Mouse (Mus musculus): Measurements from ENCODE around the gene Ubiad1. TPM values are rescaled to one million over a fixed set of nuclear protein-coding genes. Genes with fewer than 3 reads are reported as not detected.

The Ubiad1 gene
- polyA plus RNA-seq, 1 experiment: 22.6 TPM

DNA sequence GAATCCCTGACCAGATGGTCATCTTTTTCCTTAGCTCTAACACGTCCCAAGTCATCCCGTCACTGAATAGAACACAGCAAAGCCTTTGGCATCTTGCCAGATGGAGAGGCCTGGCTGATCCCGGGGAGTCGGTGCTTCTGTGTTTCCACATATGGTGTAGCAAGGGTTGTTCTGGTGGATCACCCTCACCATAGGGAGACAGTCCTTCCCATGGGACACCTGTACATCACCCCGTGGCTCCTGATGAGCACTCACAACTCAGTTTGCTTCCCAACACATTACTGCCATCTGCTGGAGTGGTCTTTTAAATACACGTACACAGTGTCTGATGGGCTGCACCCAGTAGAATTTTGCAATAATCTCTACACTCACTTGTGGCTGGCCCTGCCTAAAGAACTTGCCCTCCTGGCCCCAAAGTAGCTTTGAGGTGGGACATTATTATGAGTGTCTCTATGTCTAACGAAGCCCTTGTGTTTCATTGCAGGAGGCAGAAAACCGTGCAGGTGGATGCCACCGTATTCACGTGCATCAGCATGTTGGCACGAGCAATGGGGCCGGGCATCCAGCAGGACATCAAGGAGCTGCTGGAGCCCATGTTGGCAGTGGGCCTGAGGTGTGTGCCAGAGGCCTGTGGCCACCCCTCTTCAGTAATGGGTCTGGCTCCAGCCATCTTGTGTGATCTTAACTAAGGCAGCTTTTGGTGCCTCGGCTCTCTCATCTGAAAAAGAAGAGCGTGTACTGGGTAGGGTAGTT, 18.8 kb upstream of the Ubiad1 start:
- no peak for TF ChIP-seq CEBPB (IDR thresholded peaks at IDR 0.05; ENCODE audit: insufficient read depth, poor library complexity, severe bottlenecking)
- no peak for TF ChIP-seq TCF3 (IDR thresholded peaks at IDR 0.05; ENCODE audit: insufficient read length, low read depth)
- TF ChIP-seq MAX (IDR thresholded peaks at IDR 0.05; ENCODE audit: low read depth): no peak
- TF ChIP-seq POLR2AphosphoS2 (IDR thresholded peaks at IDR 0.05; ENCODE audit: insufficient read length, low read depth): no peak
- TF ChIP-seq REST (IDR thresholded peaks at IDR 0.05; ENCODE audit: insufficient read depth, insufficient read length): no peak
- TF ChIP-seq MYOG (IDR thresholded peaks at IDR 0.05; ENCODE audit: control insufficient read depth in 1 of 3, insufficient read depth in 1 of 3, insufficient read length in 2 of 3, low read depth in 2 of 3): no peak
- no peak for TF ChIP-seq POLR2A (IDR thresholded peaks at IDR 0.05; ENCODE audit: insufficient read length, low read depth)
- no peak for TF ChIP-seq MYOD1 (IDR thresholded peaks at IDR 0.05; ENCODE audit: control insufficient read depth in 1 of 3, insufficient read length in 2 of 3, low read depth in 2 of 3)
- no peak for TF ChIP-seq USF1 (IDR thresholded peaks at IDR 0.05; ENCODE audit: low read depth)
- no peak for TF ChIP-seq SRF (IDR thresholded peaks at IDR 0.05; ENCODE audit: control insufficient read depth, insufficient read length, low read depth)
- no peak for TF ChIP-seq E2F4 (IDR thresholded peaks at IDR 0.05; ENCODE audit: insufficient read depth)
- no peak for TF ChIP-seq TCF12 (IDR thresholded peaks at IDR 0.05; ENCODE audit: insufficient read depth, poor library complexity, severe bottlenecking)
- Histone ChIP-seq H3K4me3 (no peak overlapping the region), H3K36me3 (ENCODE audit: control insufficient read depth, insufficient read depth) (peaks cover 36% of the 10 kb centered on the region)

DNA sequence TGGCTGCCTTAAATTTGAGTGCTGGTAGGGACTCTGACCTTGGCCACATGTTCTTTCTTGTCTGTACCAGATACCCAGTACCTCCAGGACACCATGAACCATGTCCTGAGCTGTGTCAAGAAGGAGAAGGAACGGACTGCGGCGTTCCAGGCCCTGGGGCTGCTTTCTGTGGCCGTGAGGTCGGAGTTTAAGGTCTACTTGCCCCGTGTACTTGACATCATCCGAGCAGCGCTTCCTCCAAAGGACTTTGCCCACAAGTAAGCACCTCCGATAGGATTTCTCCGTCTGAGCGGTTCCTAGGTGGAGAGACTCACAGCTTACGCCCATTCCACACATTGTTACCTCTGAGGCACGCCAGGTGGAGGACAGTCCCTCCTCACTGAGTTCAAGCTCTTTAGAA, 18.1 kb upstream of the Ubiad1 start:
- Histone ChIP-seq H3K27me3 (ENCODE audit: control insufficient read depth, insufficient read depth, insufficient read length) (no peaks in the 10 kb centered on the region), H3K4me2 (ENCODE audit: low read depth) (no peak overlapping the region), H3K36me3 (ENCODE audit: control insufficient read depth, insufficient read depth) (peaks cover 31% of the 10 kb centered on the region), H3ac (ENCODE audit: control insufficient read depth, insufficient read length) (no peak overlapping the region), H3K79me2 (ENCODE audit: control insufficient read depth, insufficient read depth) (no peaks in the 10 kb centered on the region), H3K4me3 (no peak overlapping the region)
- no peak for TF ChIP-seq POLR2AphosphoS2 (IDR thresholded peaks at IDR 0.05; ENCODE audit: insufficient read length, low read depth)
- no peak for TF ChIP-seq E2F4 (IDR thresholded peaks at IDR 0.05; ENCODE audit: insufficient read depth)
- TF ChIP-seq MAX (IDR thresholded peaks at IDR 0.05; ENCODE audit: low read depth): no peak
- TF ChIP-seq SRF (IDR thresholded peaks at IDR 0.05; ENCODE audit: control insufficient read depth, insufficient read length, low read depth): no peak
- TF ChIP-seq TCF3 (IDR thresholded peaks at IDR 0.05; ENCODE audit: insufficient read length, low read depth): no peak
- TF ChIP-seq USF1 (IDR thresholded peaks at IDR 0.05; ENCODE audit: low read depth): no peak
- no peak for TF ChIP-seq REST (IDR thresholded peaks at IDR 0.05; ENCODE audit: insufficient read depth, insufficient read length)
- no peak for TF ChIP-seq POLR2A (IDR thresholded peaks at IDR 0.05; ENCODE audit: insufficient read length, low read depth)
- TF ChIP-seq MYOG (IDR thresholded peaks at IDR 0.05; ENCODE audit: control insufficient read depth in 1 of 3, insufficient read depth in 1 of 3, insufficient read length in 2 of 3, low read depth in 2 of 3): no peak

More for the DNA sequence above, 18.8 kb upstream of the Ubiad1 start:
- Histone ChIP-seq H3K4me2 (ENCODE audit: low read depth) (no peak overlapping the region), H3ac (ENCODE audit: control insufficient read depth, insufficient read length) (no peak overlapping the region), H3K79me2 (ENCODE audit: control insufficient read depth, insufficient read depth) (no peaks in the 10 kb centered on the region), H3K27me3 (ENCODE audit: control insufficient read depth, insufficient read depth, insufficient read length) (no peaks in the 10 kb centered on the region)

DNA sequence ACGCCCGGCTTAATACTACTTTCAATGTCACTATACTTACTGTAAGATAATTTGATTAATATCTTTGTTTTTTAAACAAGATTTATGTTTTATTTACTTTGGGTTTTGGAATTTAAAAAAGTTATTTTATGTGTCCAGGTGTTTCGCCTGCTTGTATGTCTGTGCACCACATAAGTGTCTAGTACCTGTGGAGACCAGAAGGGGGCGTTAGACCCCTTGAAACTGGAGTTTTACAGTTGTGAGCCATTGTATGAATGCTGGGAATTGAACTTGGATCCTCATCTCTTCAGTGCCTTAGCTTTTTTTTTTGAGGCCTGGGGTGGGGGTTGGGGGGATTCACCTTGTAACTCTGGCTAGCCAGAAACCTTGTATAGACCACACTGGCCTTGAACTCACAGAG, 17.2 kb upstream of the Ubiad1 start:
- H3ac ChIP-seq (ENCODE audit: control insufficient read depth, insufficient read length): no peak overlapping the region
- TF ChIP-seq POLR2AphosphoS2 (IDR thresholded peaks at IDR 0.05; ENCODE audit: insufficient read length, low read depth) (no peak), MYOD1 (IDR thresholded peaks at IDR 0.05; ENCODE audit: control insufficient read depth in 1 of 3, insufficient read length in 2 of 3, low read depth in 2 of 3) (no peak), E2F4 (IDR thresholded peaks at IDR 0.05; ENCODE audit: insufficient read depth) (no peak), MYOG (IDR thresholded peaks at IDR 0.05; ENCODE audit: control insufficient read depth in 1 of 3, insufficient read depth in 1 of 3, insufficient read length in 2 of 3, low read depth in 2 of 3) (no peak), USF1 (IDR thresholded peaks at IDR 0.05; ENCODE audit: low read depth) (no peak)
- H3K79me2 ChIP-seq (ENCODE audit: control insufficient read depth, insufficient read depth): no peaks in the 10 kb centered on the region
- H3K27me3 ChIP-seq (ENCODE audit: control insufficient read depth, insufficient read depth, insufficient read length): no peaks in the 10 kb centered on the region
- no peak overlapping the region for H3K4me2 ChIP-seq (ENCODE audit: low read depth)
- no peak overlapping the region for H3K4me3 ChIP-seq
- H3K36me3 ChIP-seq (ENCODE audit: control insufficient read depth, insufficient read depth): peaks cover 36% of the 10 kb centered on the region

DNA sequence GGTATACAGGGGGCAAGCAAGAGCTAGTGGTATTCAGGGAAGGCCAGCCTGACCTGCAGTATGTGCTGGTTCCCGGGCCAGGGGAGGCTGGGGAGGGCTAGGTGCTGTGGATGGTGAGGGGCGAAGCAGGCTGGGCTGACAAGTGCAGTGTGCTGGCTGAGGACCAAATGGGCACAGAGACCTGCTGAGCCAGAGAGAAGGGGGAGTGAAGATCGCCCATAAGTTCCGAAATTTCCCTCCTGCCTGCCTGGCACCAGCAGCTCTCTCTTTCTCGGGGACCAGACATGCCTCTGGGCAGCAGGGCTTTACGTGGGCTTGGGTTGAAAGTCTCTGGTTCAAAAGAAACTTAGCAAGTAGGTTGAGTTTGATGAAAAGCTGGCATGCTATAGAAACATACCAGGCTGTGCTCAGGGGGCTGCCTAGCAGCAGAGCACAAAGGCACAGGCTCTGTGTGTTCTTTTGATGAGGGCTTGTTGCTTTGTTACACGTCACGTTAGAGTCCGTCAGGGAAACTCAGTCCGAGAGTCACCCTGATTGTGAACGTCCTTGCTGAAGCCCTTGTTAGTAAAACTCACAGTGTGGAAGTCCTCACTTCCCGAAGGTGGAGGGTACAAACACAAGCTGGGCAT, 16.2 kb upstream of the Ubiad1 start:
- no peaks in the 10 kb centered on the region for H3K27me3 ChIP-seq (ENCODE audit: control insufficient read depth, insufficient read depth, insufficient read length)
- peaks cover 39% of the 10 kb centered on the region for H3K36me3 ChIP-seq (ENCODE audit: control insufficient read depth, insufficient read depth)
- H3K4me2 ChIP-seq (ENCODE audit: low read depth): no peak overlapping the region
- no peaks in the 10 kb centered on the region for H3K79me2 ChIP-seq (ENCODE audit: control insufficient read depth, insufficient read depth)
- H3ac ChIP-seq (ENCODE audit: control insufficient read depth, insufficient read length): no peak overlapping the region
- TF ChIP-seq POLR2A (IDR thresholded peaks at IDR 0.05; ENCODE audit: insufficient read length, low read depth) (no peak), REST (IDR thresholded peaks at IDR 0.05; ENCODE audit: insufficient read depth, insufficient read length) (no peak), E2F4 (IDR thresholded peaks at IDR 0.05; ENCODE audit: insufficient read depth) (no peak), MYOG (IDR thresholded peaks at IDR 0.05; ENCODE audit: control insufficient read depth in 1 of 3, insufficient read depth in 1 of 3, insufficient read length in 2 of 3, low read depth in 2 of 3) (no peak), POLR2AphosphoS2 (IDR thresholded peaks at IDR 0.05; ENCODE audit: insufficient read length, low read depth) (no peak), MAX (IDR thresholded peaks at IDR 0.05; ENCODE audit: low read depth) (no peak), SRF (IDR thresholded peaks at IDR 0.05; ENCODE audit: control insufficient read depth, insufficient read length, low read depth) (no peak), USF1 (IDR thresholded peaks at IDR 0.05; ENCODE audit: low read depth) (no peak), TCF12 (IDR thresholded peaks at IDR 0.05; ENCODE audit: insufficient read depth, poor library complexity, severe bottlenecking) (no peak), CEBPB (IDR thresholded peaks at IDR 0.05; ENCODE audit: insufficient read depth, poor library complexity, severe bottlenecking) (no peak), MYOD1 (IDR thresholded peaks at IDR 0.05; ENCODE audit: control insufficient read depth in 1 of 3, insufficient read length in 2 of 3, low read depth in 2 of 3) (no peak), TCF3 (IDR thresholded peaks at IDR 0.05; ENCODE audit: insufficient read length, low read depth) (no peak)
- no peak overlapping the region for H3K4me3 ChIP-seq
